Mouse (Mus musculus) layer of hippocampus, postnatal 14 days (tissue): ENCODE results near the gene Kcnq1. TPM values are rescaled to one million over a fixed set of nuclear protein-coding genes. Genes with fewer than 3 reads are reported as not detected.

ENCODE experiments used
- DNase-seq, 2 experiments: peaks; one replicate each; pipeline ENCODE4 v3.0.0; 2021 to 2022; ENCODE audit warnings: low spot score in 2 of 2, mixed read lengths in 1 of 2
- total RNA-seq, 2 experiments: library from RNA; stranded (reverse); gene quantifications; 2 replicates each; pipeline ENCODE4 v1.2.3; 2021

Kcnq1 gene
- total RNA-seq, 2 experiments from 2014 or later, result 1.0 to 1.6 TPM

- no peak for DNase-seq
Measured at GRCm38 (mm10) chr7:143459332-143460211, 353.4 kb downstream of the Kcnq1 start.

- DNase-seq, result no peak
Measured at GRCm38 (mm10) chr7:143460217-143460834, 354.2 kb downstream of the Kcnq1 start.

DNA sequence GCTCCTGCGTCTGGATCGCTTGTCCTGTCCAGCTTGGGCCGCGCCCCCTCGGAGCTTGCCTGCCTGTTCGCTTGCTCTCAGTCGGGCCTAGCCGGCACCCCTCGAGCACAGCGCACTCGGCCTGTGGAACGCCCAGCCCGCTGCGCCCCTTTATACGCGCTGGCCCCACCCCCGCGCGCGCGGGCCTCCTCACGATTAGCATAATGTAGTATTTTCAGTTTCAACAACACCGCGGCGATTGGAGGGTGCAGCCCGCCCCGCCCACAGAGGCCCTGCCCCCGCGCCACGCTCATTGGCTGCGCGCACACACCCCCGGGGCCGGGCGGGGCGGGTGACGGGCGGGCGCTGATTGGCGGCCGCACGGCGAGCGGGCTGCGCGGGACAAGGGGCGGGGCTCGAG, 354.7 kb downstream of the Kcnq1 start, which contains the start of gene Cdkn1c:
Cdkn1c (minus strand) TSS at position 177 of the 400 bp plus-strand sequence.
- peak; percentile 58 to 84 for DNase-seq

DNA sequence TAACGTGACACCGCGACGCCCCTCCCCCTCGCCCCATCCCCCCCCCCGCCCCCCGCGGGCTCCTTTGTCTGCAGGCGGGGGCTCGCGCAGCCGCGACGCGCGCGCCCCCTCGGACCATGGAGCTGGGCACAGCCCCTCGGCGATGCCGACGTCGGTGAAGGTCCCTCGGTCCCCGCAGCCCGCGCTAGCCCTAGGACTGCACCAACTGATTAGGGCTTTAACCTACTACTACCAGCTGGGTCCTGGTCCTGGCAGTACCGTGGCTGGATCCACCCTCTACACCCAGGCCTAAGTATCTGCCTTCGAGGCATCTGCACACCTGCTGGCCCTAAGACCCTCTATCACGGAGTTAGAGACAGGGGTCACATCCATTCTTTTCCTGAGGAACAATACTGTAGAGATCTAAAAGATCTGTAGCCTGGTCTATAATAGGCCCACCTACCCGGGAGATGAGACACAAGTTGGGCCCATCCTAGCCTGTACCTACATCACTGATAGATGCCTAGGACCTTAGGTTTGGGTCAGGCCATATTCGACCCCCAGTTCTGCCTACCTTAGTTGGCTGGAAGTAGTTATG, 355.2 kb downstream of the Kcnq1 start:
- DNase-seq, result no peak

DNA sequence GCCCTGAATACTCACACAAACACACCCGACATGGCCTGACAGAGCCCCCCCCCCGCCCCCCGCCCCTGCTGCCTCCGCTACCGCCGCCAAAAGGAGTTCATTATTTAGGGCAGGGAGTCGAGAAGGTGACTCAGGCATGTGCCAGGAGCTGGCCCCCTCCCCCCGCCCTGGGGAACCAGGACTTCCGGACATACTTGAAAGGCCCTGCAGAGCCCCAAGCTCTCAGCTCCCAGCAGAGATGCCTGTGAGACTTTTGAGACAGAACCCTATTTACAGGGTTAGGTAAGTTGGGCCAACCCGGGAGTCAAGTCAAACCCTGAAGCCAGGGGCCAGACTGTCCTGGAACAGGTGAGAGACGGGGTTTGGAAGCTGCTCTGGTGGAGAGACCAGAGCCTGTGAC, 355.8 kb downstream of the Kcnq1 start:
- no peak for DNase-seq

- DNase-seq, result no peak
Measured at GRCm38 (mm10) chr7:143462516-143462915, 356.4 kb downstream of the Kcnq1 start.

- peak; percentile 73 to 75 for DNase-seq
Measured at GRCm38 (mm10) chr7:143463865-143464415, 357.8 kb downstream of the Kcnq1 start.

DNA sequence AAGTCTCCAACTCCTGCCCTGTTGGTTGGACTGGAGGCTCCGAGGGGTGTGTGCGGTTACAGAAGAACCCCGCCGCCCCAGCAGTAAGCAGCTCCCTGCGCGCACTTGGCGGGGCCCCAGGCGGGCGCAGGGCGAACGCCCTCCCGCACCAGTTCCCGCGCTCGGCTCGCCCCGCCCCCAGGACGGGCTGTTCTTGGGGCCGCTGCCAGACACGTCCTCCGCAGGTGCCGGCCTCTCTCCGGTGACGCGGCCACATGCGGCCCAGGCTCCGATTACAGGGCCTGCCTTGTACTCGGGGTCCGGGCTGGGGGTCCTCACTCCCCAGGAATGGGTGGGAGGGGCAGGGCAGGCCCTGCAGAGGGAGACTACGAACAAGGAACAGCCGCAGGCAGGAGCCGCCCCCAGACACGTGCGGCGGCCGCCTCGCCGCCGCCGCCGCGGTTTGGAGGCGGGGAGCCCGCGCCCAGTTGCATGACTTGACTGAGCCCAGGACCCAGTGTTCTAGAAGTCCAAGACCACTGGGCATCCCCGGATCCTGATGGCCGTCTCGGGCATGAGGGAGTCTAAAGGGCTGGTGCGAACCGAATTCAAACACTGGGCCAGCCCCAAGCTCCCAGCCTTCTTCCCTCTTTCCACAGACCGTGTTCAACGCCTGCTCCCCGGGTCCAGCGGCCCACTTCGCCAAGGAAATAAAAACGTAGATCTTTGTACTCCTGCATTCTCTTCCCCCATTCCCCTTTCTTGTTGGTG, 358.8 kb downstream of the Kcnq1 start:
- DNase-seq, result no peak

DNA sequence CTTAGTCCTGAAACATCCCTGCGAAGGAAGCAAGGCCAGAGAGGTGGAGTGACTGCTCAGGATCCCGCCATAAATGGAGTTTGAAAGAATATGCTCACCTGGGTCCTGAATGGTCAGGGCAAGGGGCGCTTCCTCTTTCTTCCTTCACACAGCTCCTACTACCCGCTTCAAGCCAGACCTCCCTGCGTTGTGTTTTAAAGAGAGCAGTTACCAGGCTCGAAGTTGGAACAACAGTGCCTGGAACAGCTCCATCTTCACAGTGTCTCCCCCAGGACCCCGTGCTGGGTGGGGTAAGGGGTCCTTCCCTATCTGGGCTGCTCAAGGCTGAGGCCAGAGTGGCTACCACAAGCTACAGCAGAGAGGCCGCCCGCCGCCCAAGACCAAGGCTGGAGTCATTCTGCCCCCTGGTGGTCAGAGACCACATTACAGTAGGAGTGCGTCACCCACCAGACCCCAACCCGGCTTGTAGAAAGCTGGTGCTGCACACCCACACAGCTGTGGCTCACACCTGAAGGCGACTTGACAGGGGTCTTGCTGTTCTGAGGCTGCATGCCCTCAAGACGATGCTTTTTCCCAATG, 360.0 kb downstream of the Kcnq1 start:
- DNase-seq, result peak; percentile 76 to 85

GRCm38 (mm10) chr7:143467714-143468113, 361.6 kb downstream of the Kcnq1 start:
- no peak for DNase-seq

DNA sequence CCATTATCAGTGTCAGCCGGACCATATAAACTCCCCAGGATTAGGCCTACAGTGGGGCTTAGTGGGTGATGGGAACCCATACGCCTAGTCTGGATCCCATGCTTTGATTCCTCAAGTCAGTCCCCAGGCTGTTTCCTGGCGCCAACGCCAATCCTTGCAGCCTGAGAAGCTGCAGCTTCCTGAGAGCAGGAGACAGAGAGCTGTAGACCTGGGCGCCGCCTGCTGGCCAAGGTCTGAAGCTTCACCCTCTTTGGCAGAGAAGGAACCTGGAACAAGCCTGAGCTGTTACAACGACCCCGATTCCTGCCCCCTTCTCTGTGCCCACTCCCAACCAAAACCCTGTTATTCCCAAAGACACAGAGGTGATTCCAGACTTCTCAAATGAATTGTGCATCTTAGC, 363.8 kb downstream of the Kcnq1 start:
- peak; percentile 58 to 64 for DNase-seq

DNA sequence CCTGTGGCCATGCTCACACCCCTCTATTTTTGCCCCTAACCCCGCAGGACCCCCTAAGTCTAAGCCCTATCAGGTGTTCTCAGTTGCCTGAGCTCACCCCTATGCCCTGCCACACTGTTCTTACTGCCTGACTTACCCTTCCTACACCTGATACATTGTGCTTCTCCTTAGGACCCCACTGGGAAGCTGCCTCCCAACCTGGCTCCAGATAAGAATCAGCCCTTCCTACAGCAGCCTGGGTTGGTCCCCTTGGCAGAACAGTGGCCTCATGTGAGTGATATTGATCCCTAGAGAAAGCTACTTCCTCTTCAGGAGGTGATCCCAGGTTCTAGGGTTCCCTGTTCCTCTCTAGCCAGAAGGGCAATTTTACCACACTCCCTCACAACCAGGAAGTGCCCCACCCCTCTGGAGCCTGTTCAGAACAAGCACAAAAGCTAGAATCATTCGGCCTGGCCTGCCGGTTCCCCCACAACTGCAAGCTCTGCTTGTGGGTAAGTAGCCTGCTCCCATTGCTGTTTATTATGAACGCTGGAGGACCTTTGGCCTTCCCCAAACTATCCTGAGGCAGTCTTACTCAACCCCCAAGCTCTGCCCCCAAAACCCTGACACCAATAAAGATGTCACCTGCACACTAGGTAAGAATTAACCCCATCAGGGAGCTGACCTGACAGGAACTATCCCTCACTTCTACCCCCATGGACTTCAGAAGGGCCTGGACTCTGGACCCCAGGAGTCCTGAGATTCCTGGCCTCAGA, 367.4 kb downstream of the Kcnq1 start, which contains the start of gene Slc22a18:
Slc22a18 (plus strand) TSS at position 390 of the 755 bp plus-strand sequence.
- DNase-seq, result no peak

- no peak for DNase-seq
Measured at GRCm38 (mm10) chr7:143474811-143475210, 368.6 kb downstream of the Kcnq1 start.

DNA sequence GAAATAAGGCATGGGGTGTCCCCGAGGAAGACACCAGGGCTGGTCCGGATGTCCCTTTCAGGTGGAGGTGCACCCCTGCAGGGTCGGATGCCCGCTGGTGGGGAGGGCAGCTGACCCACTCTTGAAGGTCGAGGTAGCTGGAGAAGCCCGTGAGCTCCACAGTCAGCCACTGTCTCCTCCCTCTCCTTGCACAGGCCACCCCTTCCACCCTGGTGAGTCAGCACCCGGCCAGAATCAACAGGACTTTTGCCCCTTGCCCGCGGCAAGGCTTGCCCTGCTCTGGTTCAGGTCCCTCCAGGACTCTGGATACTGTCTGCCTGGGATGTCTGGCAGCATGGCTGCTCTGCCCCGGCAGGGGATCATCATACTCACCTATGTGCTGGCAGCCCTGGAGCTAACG, 369.7 kb downstream of the Kcnq1 start:
- no peak for DNase-seq

Other genes with a start within 250 kb of the Kcnq1 start
- gene Th, start 175.2 kb upstream of the Kcnq1 start, total RNA-seq, result under 1 TPM; 0.33 to 0.65 TPM
- under 1 TPM in 1 of 2 experiments, not detected in 1; 0.21 TPM for gene Ascl2, start 137.1 kb upstream of the Kcnq1 start, total RNA-seq
- under 1 TPM in 1 of 2 experiments, not detected in 1; 0.19 TPM for gene Tspan32, start 101.3 kb upstream of the Kcnq1 start, total RNA-seq
- gene Cd81, start 53.6 kb upstream of the Kcnq1 start, total RNA-seq, result 100 to 1,000 TPM; 495 to 503 TPM
- 10 to 100 TPM; 51.8 to 56.9 TPM for gene Tssc4, start 37.1 kb upstream of the Kcnq1 start, total RNA-seq
- under 1 TPM; 0.24 to 0.44 TPM for gene Trpm5, start 11.7 kb upstream of the Kcnq1 start, total RNA-seq